Mouse (Mus musculus): ENCODE data around the gene Cdkl4.
A peak's percentile ranks its signal among the peaks of the same experiment; 100 is the strongest.

DNA sequence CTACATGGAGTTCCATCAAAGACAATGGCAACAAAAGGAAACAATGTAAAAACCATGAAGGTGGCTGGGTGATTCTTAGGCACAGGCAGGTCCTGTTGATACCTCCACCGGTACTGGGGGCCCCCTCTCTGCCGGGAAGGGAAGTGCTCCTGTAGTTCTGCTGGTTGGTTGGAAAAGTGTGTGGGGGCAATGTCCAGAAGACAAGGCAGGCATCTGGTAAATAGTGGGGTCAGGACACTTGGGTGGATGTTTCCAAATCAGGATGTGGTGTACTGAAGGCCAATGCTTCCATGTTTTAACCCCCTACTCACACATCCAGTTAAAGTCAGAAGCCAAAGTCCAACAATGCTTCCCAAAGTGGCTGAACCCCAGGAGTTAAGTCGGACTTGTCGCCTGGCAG is 17.9 kb downstream of the Cdkl4 start:
- TF ChIP-seq POLR2A (IDR thresholded peaks at IDR 0.05; ENCODE audit: borderline replicate concordance, control insufficient read depth, low read depth, low read length), result no peak
- TF ChIP-seq CTCF (IDR thresholded peaks at IDR 0.05; ENCODE audit: control insufficient read depth, insufficient read depth, low read length), result peak; percentile 24; the same call in 1 of the 2 replicates
